Mouse (Mus musculus): ENCODE measurements around the gene Gpr18.
A peak's percentile ranks its signal among the peaks of the same experiment; 100 is the strongest.

The Gpr18 gene

DNA sequence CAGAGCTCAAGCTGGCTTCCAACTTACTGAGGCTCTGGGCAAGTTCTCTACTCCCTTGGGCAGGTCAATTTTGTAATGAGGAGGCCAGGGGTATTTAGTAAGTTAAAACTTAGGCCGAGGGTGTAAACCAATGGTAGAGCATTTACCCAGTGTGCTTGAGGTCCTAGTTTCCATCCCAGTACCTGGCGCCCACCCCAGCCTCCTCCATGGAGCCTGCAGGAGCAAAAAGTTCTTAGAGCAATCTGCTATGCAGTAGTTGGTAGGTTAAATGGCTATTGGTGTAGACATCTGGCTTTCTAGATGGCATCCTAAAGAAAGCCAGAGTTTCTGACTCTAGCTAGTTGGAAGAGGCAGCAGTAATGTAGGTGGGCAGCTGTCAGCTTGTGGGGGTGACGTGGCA, 33.9 kb upstream of the Gpr18 start:
- no peak for DNase-seq (ENCODE audit: low spot score)

GRCm38 (mm10) chr14:121947966-121948365, 32.4 kb upstream of the Gpr18 start:
- no peak for DNase-seq (ENCODE audit: low spot score)

- no peak for DNase-seq (ENCODE audit: low spot score)
Measured at GRCm38 (mm10) chr14:121947201-121947760, 31.7 kb upstream of the Gpr18 start.

- no peak for DNase-seq (ENCODE audit: low spot score)
Measured at GRCm38 (mm10) chr14:121946728-121947127, 31.1 kb upstream of the Gpr18 start.

DNA sequence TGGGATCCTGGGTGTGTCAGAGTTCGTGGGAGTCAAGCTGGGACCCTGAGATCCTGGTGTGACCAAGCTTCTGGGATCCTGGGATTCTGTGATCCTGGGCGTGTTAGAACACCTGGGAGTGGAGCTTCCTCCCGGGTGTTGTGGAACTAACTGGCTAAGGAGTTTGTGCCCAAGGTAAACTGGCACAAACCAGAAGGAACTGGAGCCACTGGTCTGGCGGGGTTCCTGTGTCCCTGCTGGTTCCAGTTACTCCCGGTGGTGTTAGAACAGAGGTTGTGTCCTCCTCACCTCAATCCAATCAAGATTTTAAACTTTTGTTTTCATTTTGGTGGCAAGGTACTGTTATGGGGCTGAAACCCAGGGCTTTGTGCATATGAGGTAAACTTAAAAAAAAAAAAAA, 30.6 kb upstream of the Gpr18 start:
- no peak for DNase-seq (ENCODE audit: low spot score)

GRCm38 (mm10) chr14:121939582-121939981, 24.0 kb upstream of the Gpr18 start:
- DNase-seq (ENCODE audit: low spot score): no peak

- no peak for DNase-seq (ENCODE audit: low spot score)
Measured at GRCm38 (mm10) chr14:121938256-121939191, 22.9 kb upstream of the Gpr18 start.

DNA sequence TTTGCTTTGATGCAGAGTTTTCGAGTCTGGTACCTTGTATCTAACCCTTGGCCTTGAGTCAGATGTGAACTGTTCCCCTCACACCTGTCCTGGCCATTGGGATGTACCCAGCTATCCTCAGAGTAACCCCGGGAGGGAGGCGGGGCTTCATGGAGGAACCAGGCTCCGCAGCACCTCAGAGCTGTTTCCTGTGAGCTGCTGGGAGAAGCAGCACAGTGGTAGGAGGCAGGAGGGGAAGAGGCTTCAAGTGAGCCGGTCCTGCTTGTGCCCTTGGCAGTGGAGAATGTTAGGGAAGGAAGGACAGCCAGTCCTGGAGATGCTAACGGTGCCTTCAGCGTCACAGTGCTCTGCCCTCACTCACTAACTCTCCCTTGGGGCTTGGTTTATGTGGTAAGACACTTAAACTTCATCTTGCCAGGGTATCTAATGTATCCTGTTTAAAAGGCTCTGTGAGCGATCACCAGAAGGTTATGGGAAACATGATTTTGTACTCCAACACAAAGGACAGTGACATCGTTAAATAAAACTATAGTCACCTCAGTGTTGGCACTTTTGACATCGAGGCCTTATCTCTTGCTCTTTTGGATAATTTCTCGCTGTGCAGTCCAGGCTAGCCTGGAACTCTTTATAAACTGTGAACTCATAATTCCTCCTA, 22.1 kb upstream of the Gpr18 start:
- DNase-seq (ENCODE audit: low spot score): no peak

DNA sequence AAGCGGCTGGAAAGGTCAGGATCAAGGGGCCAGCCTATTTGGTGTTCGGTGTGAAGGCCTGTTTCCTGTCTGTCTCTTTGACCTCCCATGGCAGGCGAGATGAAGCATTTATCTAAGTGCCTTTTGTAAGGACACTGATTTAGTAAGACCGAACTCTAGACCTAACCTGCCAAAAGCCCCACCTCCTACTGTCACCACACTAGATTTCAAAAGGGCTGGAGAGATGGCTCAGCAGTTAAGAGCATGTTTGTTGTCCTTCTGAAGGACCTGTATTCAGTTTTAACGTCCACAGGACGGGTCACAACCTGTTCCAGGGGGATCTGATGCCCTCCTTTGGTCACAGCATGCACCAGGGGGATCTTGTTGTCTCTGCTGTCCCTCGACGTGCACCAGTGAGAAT, 21.3 kb upstream of the Gpr18 start:
- no peak for DNase-seq (ENCODE audit: low spot score)

- no peak for DNase-seq (ENCODE audit: low spot score)
Measured at GRCm38 (mm10) chr14:121936356-121936755, 20.8 kb upstream of the Gpr18 start.

DNA sequence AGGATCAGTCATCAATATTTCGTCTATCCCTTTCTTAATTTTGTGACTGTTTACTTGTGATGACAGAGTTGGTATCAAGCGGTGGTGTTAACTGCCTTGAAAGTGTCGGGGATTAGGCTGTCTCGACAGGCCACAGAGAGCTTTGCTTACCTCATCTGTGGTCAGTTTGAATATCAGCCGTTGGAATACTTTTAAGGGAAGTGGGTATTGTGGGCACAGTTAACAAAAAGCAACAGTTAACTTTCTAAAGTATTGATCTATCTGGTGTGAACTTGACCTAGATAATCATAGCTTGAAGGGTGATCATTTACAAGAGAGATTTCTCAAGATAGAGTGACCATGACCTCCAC, 19.0 kb upstream of the Gpr18 start:
- DNase-seq (ENCODE audit: low spot score): no peak

DNA sequence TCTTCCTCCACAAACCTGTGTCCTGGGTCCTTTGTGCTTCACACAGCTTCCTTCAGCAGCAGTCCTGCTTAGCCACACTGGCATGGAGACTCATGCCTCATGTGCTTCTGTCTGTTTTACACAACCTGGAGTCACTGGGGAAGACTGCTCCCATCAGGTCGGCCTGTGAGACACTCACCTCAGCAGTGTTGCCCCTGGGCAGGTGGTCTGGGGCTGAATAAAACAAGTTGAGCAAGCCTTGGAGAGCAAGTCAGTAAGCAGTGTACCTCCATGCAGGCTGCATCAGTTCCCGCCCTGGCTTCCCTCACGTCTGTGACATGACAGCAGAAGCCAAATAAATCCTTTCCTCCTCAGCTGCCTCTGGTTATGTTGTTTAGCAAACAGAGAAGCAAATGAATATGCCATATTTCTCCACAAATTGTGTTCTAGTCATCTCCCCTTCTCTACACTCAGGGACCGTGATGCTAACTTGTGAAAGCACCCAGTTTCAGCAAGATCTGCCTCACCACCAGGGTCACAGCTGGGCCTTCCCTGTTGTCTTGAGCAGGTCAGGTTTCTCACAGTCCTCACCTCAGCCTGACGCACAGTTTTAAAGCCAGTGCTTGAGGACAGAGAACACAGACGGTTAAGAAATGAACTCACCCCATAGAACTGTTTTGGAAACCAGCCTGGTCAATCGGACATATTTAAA, 18.5 kb upstream of the Gpr18 start:
- DNase-seq (ENCODE audit: low spot score): no peak

GRCm38 (mm10) chr14:121932180-121932579, 16.6 kb upstream of the Gpr18 start:
- no peak for DNase-seq (ENCODE audit: low spot score)

GRCm38 (mm10) chr14:121931594-121931993, 16.0 kb upstream of the Gpr18 start:
- DNase-seq (ENCODE audit: low spot score): no peak

- DNase-seq (ENCODE audit: low spot score): no peak
Measured at GRCm38 (mm10) chr14:121930731-121931383, 15.3 kb upstream of the Gpr18 start.

DNA sequence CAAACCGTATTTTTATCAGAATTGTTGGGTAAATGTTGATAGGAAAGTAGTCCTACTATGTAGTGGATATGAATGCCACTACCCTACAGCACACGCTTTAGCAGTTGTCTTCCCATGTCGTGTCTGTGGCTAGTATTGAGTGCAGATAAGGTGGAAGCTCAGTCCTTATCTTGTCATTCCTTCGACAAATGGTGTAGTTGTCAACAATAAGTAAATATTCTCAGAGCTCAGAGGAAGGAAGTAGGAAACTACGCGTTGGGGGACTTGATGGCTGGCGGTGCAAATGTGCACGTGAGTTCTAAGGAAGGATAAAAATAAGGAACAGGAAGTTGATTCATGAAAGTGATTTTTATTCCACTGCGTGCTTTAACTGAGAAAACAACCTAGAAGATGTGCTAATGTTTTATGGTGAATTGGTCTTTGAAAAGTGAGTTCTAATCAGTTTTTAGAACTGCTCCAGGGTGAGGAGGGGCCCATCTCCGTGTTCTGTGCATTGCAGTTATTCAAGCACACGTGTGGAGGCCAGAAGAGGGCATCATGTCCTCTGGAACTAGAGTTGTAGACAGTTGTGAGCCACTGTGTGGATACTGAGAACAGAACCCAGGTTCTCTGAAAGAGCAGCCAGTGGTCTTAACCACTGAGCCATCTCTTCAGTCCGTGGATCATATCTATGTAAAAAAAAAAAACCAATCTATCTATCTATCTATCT, 13.8 kb upstream of the Gpr18 start:
- peak; percentile 49 for DNase-seq (ENCODE audit: low spot score)

DNA sequence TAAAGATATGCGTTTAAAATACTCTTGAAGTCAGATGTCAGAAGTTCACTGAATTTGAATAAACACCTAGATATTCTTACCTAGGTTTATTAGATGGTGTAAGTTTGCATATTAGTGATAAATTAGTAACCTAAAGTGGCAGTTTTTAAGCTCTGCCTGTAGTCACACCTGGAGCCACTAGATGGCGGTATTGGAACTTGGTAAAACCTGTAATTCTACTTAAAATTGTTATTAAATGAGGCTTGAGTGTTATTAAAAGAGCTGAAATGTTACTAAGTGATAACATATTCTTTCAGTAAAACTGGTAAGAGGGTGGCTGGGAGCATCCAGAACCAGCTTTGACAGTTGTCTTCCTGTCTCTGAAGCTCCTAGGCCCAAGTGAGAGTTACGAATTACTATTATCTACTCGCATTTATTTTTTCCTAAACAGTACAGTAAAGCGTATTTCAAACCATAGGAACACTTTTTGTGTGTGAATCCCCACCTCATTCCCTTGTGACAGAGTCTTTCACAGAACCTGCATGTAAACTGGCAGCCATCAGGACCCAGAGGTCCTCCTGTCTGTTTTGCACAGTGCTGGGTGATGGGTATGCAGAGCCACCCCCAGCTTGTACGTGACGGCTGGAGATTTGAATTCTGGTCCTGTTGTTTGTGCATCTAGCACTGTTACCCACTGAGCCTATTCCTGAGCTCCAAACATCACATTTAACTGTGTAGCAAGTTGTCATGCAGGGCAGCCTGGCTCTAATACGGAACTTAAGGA, 13.0 kb upstream of the Gpr18 start:
- peak; percentile 76 for DNase-seq (ENCODE audit: low spot score)

DNA sequence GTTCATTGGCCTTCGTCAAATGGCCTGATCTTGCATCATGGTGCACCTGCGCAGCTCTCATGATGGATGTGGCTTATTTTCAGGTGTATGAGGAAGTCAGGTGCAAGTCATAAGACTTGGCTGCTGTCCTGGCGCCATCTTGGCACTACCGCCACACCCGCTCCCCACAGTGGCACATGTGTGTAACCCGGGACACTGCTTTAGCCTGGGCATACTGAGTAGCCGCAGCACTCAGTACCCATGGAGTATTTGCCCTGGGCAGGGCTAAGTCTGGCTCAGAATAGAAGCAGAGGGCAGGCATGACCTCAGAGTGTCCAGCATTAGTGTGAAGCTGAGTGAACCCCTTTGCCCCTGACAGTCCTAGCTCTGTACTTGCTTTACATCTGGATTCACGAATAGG, 11.9 kb upstream of the Gpr18 start:
- no peak for DNase-seq (ENCODE audit: low spot score)

GRCm38 (mm10) chr14:121926901-121927300, 11.3 kb upstream of the Gpr18 start:
- DNase-seq (ENCODE audit: low spot score): no peak

DNA sequence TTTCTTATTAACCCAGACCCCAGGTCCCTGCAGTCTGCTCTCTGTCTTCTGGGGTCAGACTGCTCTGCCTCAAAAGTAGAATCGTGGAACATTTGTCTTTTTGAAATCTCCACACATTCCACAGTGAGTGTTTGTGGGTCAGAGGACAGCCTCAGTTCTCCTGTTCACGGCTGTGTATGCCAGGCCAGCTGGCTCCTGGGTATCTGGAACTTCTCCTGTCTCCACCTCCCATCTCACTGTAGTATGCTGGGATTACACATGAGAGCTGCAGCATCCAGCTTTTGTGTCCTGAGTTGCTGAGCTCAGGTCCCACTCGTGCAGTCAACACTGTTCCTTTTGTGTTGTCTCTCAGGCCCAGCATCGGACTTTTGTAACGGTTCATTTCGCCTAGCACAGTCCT, 9.3 kb upstream of the Gpr18 start:
- no peak for DNase-seq (ENCODE audit: low spot score)

GRCm38 (mm10) chr14:121922731-121923130, 7.2 kb upstream of the Gpr18 start:
- DNase-seq (ENCODE audit: low spot score): no peak

Data from c-Kit-positive CD71-positive TER-119-positive erythroid progenitor cells, embryonic 14.5 days (primary cell).